Comparison of ENCODE assay signal across 10 mouse cellular contexts in genomic region chr9:105553629-105554438, GRCm38 (mm10). TPM values are rescaled to one million over a fixed set of nuclear protein-coding genes. Genes with fewer than 3 reads are reported as not detected.
DNase-seq lines count a peak whose midpoint lies in the region; ATAC-seq lines count a peak whose summit lies in the region.
"Had no signal": no experiment of that assay in that cellular context is flagged by ENCODE, and none has a peak within 500 bp of the region (broad histone marks: within the 10 kb centered on the region; RNA-seq: fewer than 3 reads in every experiment).

No protein-coding gene starts in this region.

- H3K36me3 ChIP-seq in intestine, embryonic 14.5 days (ENCODE audit: control insufficient read depth, insufficient read depth, low read length): no peaks in the 10 kb centered on the region
- H3K36me3 ChIP-seq in neural tube, embryonic 11.5 days (ENCODE audit: control insufficient read depth, insufficient read depth, low read length): no peaks in the 10 kb centered on the region
- H3K36me3 ChIP-seq: liver, embryonic 15.5 days had no signal

- peak; percentile 45; the same call in 1 of the 2 replicates for ATAC-seq in intestine, embryonic 14.5 days (replicated peaks; ENCODE audit: low FRiP score, low TSS enrichment, low read depth)
- no peak for ATAC-seq in neural tube, embryonic 11.5 days (ENCODE audit: insufficient read depth, low FRiP score, low TSS enrichment)

- DNase-seq in kidney, postnatal 10 days: peak; percentile 20
- no peak for DNase-seq in kidney, postnatal 14 days
- DNase-seq in embryo, embryonic 9.5 days (ENCODE audit: extremely low spot score): peak; percentile 38
- peak; percentile 73 for DNase-seq in intestine, embryonic 14.5 days (ENCODE audit: low spot score)
- DNase-seq in neural tube, embryonic 11.5 days (ENCODE audit: low spot score): peak; percentile 41
- DNase-seq in left cerebral cortex, adult 11 months (ENCODE audit: low spot score): no peak
- no peak for DNase-seq in urinary bladder, postnatal 25 days (ENCODE audit: low spot score)
- DNase-seq in Muller cell, postnatal 12 days (ENCODE audit: inconsistent ontology term): no peak

- H3K27me3 ChIP-seq in intestine, embryonic 14.5 days (replicated peaks; ENCODE audit: control insufficient read depth, insufficient read depth, low read length): no peaks in the 10 kb centered on the region
- H3K27me3 ChIP-seq in neural tube, embryonic 11.5 days (ENCODE audit: control insufficient read depth, insufficient read depth, low read length): no peaks in the 10 kb centered on the region

- H3K4me3 ChIP-seq in intestine, embryonic 14.5 days (ENCODE audit: low read depth, low read length): peak overlapping the region; percentile 18; the same call in 1 of the 2 replicates
- peak overlapping the region; percentile 8; the same call in 1 of the 2 replicates for H3K4me3 ChIP-seq in neural tube, embryonic 11.5 days (ENCODE audit: low read depth, low read length)
- H3K4me3 ChIP-seq: erythroblast, embryonic 14.5 days; liver, embryonic 15.5 days had no signal

- H3K4me1 ChIP-seq in intestine, embryonic 14.5 days (replicated peaks; ENCODE audit: control insufficient read depth, insufficient read depth, low read length): peaks cover 16% of the 10 kb centered on the region
- no peaks in the 10 kb centered on the region; the same call in none of the 2 replicates for H3K4me1 ChIP-seq in neural tube, embryonic 11.5 days (ENCODE audit: control insufficient read depth, insufficient read depth, low read length)

- 15% methylated on average over 24 of the region's 24 CpGs for WGBS in intestine, embryonic 14.5 days
- WGBS in neural tube, embryonic 11.5 days: 15% methylated on average over 24 of the region's 24 CpGs

- H3K4me2 ChIP-seq in intestine, embryonic 14.5 days (ENCODE audit: low read length): peak overlapping the region; percentile 36
- peak overlapping the region; percentile 35 for H3K4me2 ChIP-seq in neural tube, embryonic 11.5 days (ENCODE audit: low read depth)
- H3K4me2 ChIP-seq: liver, embryonic 15.5 days had no signal

- no peak overlapping the region for H3K9ac ChIP-seq in intestine, embryonic 14.5 days (ENCODE audit: low read length)
- peak overlapping the region; percentile 48; the same call in 1 of the 2 replicates for H3K9ac ChIP-seq in neural tube, embryonic 11.5 days (ENCODE audit: low read length)
- H3K9ac ChIP-seq: liver, embryonic 15.5 days had no signal

- no peak overlapping the region for H3K27ac ChIP-seq in intestine, embryonic 14.5 days (ENCODE audit: low read depth)
- H3K27ac ChIP-seq in neural tube, embryonic 11.5 days (ENCODE audit: low read depth, low read length): peak overlapping the region; percentile 70
- H3K27ac ChIP-seq: liver, embryonic 15.5 days had no signal

- no peaks in the 10 kb centered on the region for H3K9me3 ChIP-seq in intestine, embryonic 14.5 days (ENCODE audit: control insufficient read depth, low read length)
- no peaks in the 10 kb centered on the region for H3K9me3 ChIP-seq in neural tube, embryonic 11.5 days (ENCODE audit: control insufficient read depth, low read length)
- H3K9me3 ChIP-seq: liver, embryonic 15.5 days had no signal

RNA-seq across cellular contexts. Expression of gene Atp2c1, which starts 26.7 kb away (rescaled TPM):
- polyA plus RNA-seq in intestine, embryonic 14.5 days (2014; fragmentation: Nextera tagmentation; extraction: Ambion mirVana): 63.7 and 66.4 TPM in 2 replicates
- polyA plus RNA-seq in neural tube, embryonic 11.5 days (2014; fragmentation: Nextera tagmentation; extraction: Ambion mirVana): 90.7 and 91.5 TPM in 2 replicates

Comparison
In these comparisons a context has a peak if more than half of its experiments do, and no peak if none do; other contexts are left out.
1. DNase-seq: peak in kidney, postnatal 10 days (single experiment), embryo, embryonic 9.5 days (single experiment), intestine, embryonic 14.5 days (single experiment) and neural tube, embryonic 11.5 days (single experiment); none in kidney, postnatal 14 days (single experiment), left cerebral cortex, adult 11 months (single experiment), urinary bladder, postnatal 25 days (single experiment) and Muller cell, postnatal 12 days (single experiment).